17 mouse cellular contexts compared by ENCODE assay signal in genomic region chr9:114776361-114776760, GRCm38 (mm10).
"Had no signal": no experiment of that assay in that cellular context is flagged by ENCODE, and none has a peak within 500 bp of the region (broad histone marks: within the 10 kb centered on the region; RNA-seq: fewer than 3 reads in every experiment).

No protein-coding gene starts in this region.

- H3K4me3 ChIP-seq: limb, embryonic 12.5 days; lung, embryonic 15.5 days; midbrain, embryonic 10.5 days; neural tube, embryonic 13.5 days; stomach, embryonic 15.5 days had no signal

- H3K9me3 ChIP-seq: lung, embryonic 15.5 days; midbrain, embryonic 10.5 days; neural tube, embryonic 13.5 days; stomach, embryonic 15.5 days had no signal

- H3K27me3 ChIP-seq: limb, embryonic 12.5 days; lung, embryonic 15.5 days; stomach, embryonic 15.5 days had no signal

- ATAC-seq: inflammation-experienced regulatory T-cells, adult 6 months; intestine, postnatal 0 days had no signal

- H3K36me3 ChIP-seq: neural tube, embryonic 13.5 days had no signal

- H3K9ac ChIP-seq: limb, embryonic 12.5 days; lung, embryonic 15.5 days; neural tube, embryonic 13.5 days; stomach, embryonic 15.5 days had no signal

- DNase-seq: kidney, adult 8-10 months; kidney, postnatal 25 days; layer of hippocampus, adult 9-11 months; layer of hippocampus, postnatal 36 days; liver; lung, postnatal 14 days; midbrain, embryonic 14.5 days; retina, postnatal 1 day; right cerebral cortex, postnatal 4 days; spleen, adult 18-20 months had no signal

- H3K27ac ChIP-seq: limb, embryonic 12.5 days; lung, embryonic 15.5 days; midbrain, embryonic 10.5 days; neural tube, embryonic 13.5 days; stomach, embryonic 15.5 days had no signal
